Mouse (Mus musculus) liver, adult 2 months (tissue): ENCODE data around the gene Zfp462.

Experiments
- CTCF ChIP-seq: fragments of 200-500 bp; IDR thresholded peaks from 2 replicates; pipeline ENCODE4 v1.5.1; 2011; ENCODE audit warnings: low read depth, low read length, control low read depth
- POLR2A ChIP-seq: fragments of 200-500 bp; IDR thresholded peaks from 2 replicates; pipeline ENCODE4 v1.6.1; 2011; ENCODE audit warnings: low read length, control low read depth; ENCODE audit not compliant: insufficient read depth; ENCODE audit errors: extremely low read depth

GRCm38 (mm10) chr4:55071535-55071934, 126.7 kb downstream of the Zfp462 start:
- TF ChIP-seq CTCF, result no peak
- TF ChIP-seq POLR2A, result no peak
